Mouse (Mus musculus): ENCODE results near the gene Garem2. TPM values are rescaled to one million over a fixed set of nuclear protein-coding genes. Genes with fewer than 3 reads are reported as not detected.

Gene Garem2
- polyA plus RNA-seq, 2 experiments, result 0.03 to 0.05 TPM

GRCm38 (mm10) chr5:30161836-30162235 is 56.9 kb downstream of the Garem2 start:
- Histone ChIP-seq H3K4me1 (replicated peaks; ENCODE audit: control insufficient read depth in 2 of 2, insufficient read depth in 2 of 2, low read length in 1 of 2) (peaks cover 0 to 1% of the 10 kb centered on the region in 2 experiments; a peak in 3 of 4 replicates), H3K36me3 (replicated peaks; ENCODE audit: control insufficient read depth, insufficient read depth, low read depth) (no peaks in the 10 kb centered on the region; the same call in none of the 2 replicates), H3K4me3 (ENCODE audit: insufficient read depth in 1 of 2, low read depth in 2 of 2, low read length in 2 of 2) (no peak overlapping the region), H3K9ac (replicated peaks) (no peak overlapping the region), H3K9me3 (ENCODE audit: control insufficient read depth, low read length) (no peaks in the 10 kb centered on the region), H3K4me2 (ENCODE audit: low read depth) (no peak overlapping the region), H3K27ac (no peak overlapping the region), H3K27me3 (ENCODE audit: control insufficient read depth, insufficient read depth, low read length) (no peaks in the 10 kb centered on the region)
- TF ChIP-seq EP300 (IDR thresholded peaks at IDR 0.05; ENCODE audit: low read depth), result no peak
- no peak for TF ChIP-seq CTCF (IDR thresholded peaks at IDR 0.05; ENCODE audit: low read depth)
- ATAC-seq (ENCODE audit: insufficient read depth), result no peak
- no peak for DNase-seq (ENCODE audit: low read depth in 3 of 3, low spot score in 3 of 3)
- WGBS (ENCODE audit: insufficient replicate concordance), result 73% methylated on average over 1 of the region's 1 CpGs

- no peak overlapping the region for H3K9ac ChIP-seq (replicated peaks)
- H3K4me3 ChIP-seq (ENCODE audit: insufficient read depth in 1 of 2, low read depth in 2 of 2, low read length in 2 of 2), result no peak overlapping the region
- H3K36me3 ChIP-seq (replicated peaks; ENCODE audit: control insufficient read depth, insufficient read depth, low read depth), result no peaks in the 10 kb centered on the region; the same call in none of the 2 replicates
- WGBS (ENCODE audit: insufficient replicate concordance), result 62% methylated on average over 6 of the region's 6 CpGs
- H3K4me2 ChIP-seq (ENCODE audit: low read depth), result no peak overlapping the region
- H3K9me3 ChIP-seq (ENCODE audit: control insufficient read depth, low read length), result no peaks in the 10 kb centered on the region
- no peaks in the 10 kb centered on the region for H3K27me3 ChIP-seq (ENCODE audit: control insufficient read depth, insufficient read depth, low read length)
- H3K27ac ChIP-seq, result no peak overlapping the region
- ATAC-seq (ENCODE audit: insufficient read depth) (no peak), DNase-seq (ENCODE audit: low read depth in 3 of 3, low spot score in 3 of 3) (no peak)
- H3K4me1 ChIP-seq (replicated peaks; ENCODE audit: control insufficient read depth in 2 of 2, insufficient read depth in 2 of 2, low read length in 1 of 2), result no peaks in the 10 kb centered on the region; a peak in 2 of 4 replicates
- TF ChIP-seq EP300 (IDR thresholded peaks at IDR 0.05; ENCODE audit: low read depth), result no peak
- TF ChIP-seq CTCF (IDR thresholded peaks at IDR 0.05; ENCODE audit: low read depth), result no peak
These were observed 57.4 kb downstream of the Garem2 start for GRCm38 (mm10) chr5:30162339-30162738.

- H3K4me2 ChIP-seq (ENCODE audit: low read depth), result no peak overlapping the region
- no peak overlapping the region for H3K27ac ChIP-seq
- no peaks in the 10 kb centered on the region for H3K27me3 ChIP-seq (ENCODE audit: control insufficient read depth, insufficient read depth, low read length)
- no peaks in the 10 kb centered on the region; a peak in 1 of 4 replicates for H3K4me1 ChIP-seq (replicated peaks; ENCODE audit: control insufficient read depth in 2 of 2, insufficient read depth in 2 of 2, low read length in 1 of 2)
- H3K9me3 ChIP-seq (ENCODE audit: control insufficient read depth, low read length), result no peaks in the 10 kb centered on the region
- ATAC-seq (ENCODE audit: insufficient read depth), result no peak
- no peak overlapping the region for H3K9ac ChIP-seq (replicated peaks)
- no peak for DNase-seq (ENCODE audit: low read depth in 3 of 3, low spot score in 3 of 3)
- peaks cover 11% of the 10 kb centered on the region for H3K36me3 ChIP-seq (replicated peaks; ENCODE audit: control insufficient read depth, insufficient read depth, low read depth)
- TF ChIP-seq CTCF (IDR thresholded peaks at IDR 0.05; ENCODE audit: low read depth), result no peak
- no peak for TF ChIP-seq EP300 (IDR thresholded peaks at IDR 0.05; ENCODE audit: low read depth)
- WGBS (ENCODE audit: insufficient replicate concordance), result 70% methylated on average over 5 of the region's 5 CpGs
- no peak overlapping the region for H3K4me3 ChIP-seq (ENCODE audit: insufficient read depth in 1 of 2, low read depth in 2 of 2, low read length in 2 of 2)
These were observed 60.4 kb downstream of the Garem2 start for GRCm38 (mm10) chr5:30165234-30165946.

Other genes with a start within 250 kb of the Garem2 start
- 0.03 and 0.10 TPM in 2 replicates for gene Il6, start 92.0 kb upstream of the Garem2 start, polyA plus RNA-seq (2012; rRNA removed)
- gene Il6, start 92.0 kb upstream of the Garem2 start, polyA plus RNA-seq (2014; fragmentation: Nextera tagmentation; extraction: Ambion mirVana), result 0.25 and 0.49 TPM in 2 replicates
- gene Tyms, start 31.5 kb upstream of the Garem2 start, polyA plus RNA-seq (2012; rRNA removed), result 38.1 and 119 TPM in 2 replicates
- 252 and 265 TPM in 2 replicates for gene Tyms, start 31.5 kb upstream of the Garem2 start, polyA plus RNA-seq (2014; fragmentation: Nextera tagmentation; extraction: Ambion mirVana)
- not detected in 2 replicates for gene 3110082J24Rik, start 925 bp downstream of the Garem2 start, polyA plus RNA-seq (2012; rRNA removed)
- gene 3110082J24Rik, start 925 bp downstream of the Garem2 start, polyA plus RNA-seq (2014; fragmentation: Nextera tagmentation; extraction: Ambion mirVana), result not detected in 2 replicates
- gene Hadha, start 50.0 kb downstream of the Garem2 start, polyA plus RNA-seq (2012; rRNA removed), result 28.3 and 40.0 TPM in 2 replicates
- gene Hadha, start 50.0 kb downstream of the Garem2 start, polyA plus RNA-seq (2014; fragmentation: Nextera tagmentation; extraction: Ambion mirVana), result 73.9 and 84.9 TPM in 2 replicates
- 42.0 and 60.7 TPM in 2 replicates for gene Hadhb, start 50.1 kb downstream of the Garem2 start, polyA plus RNA-seq (2012; rRNA removed)
- gene Hadhb, start 50.1 kb downstream of the Garem2 start, polyA plus RNA-seq (2014; fragmentation: Nextera tagmentation; extraction: Ambion mirVana), result 123 and 126 TPM in 2 replicates
- gene Adgrf3, start 100.6 kb downstream of the Garem2 start, polyA plus RNA-seq (2012; rRNA removed), result 0.01 and 0.02 TPM in 2 replicates
- gene Adgrf3, start 100.6 kb downstream of the Garem2 start, polyA plus RNA-seq (2014; fragmentation: Nextera tagmentation; extraction: Ambion mirVana), result not detected in 2 replicates
- gene Selenoi, start 127.4 kb downstream of the Garem2 start, polyA plus RNA-seq (2012; rRNA removed), result 13.3 and 13.5 TPM in 2 replicates
- 12.5 and 14.8 TPM in 2 replicates for gene Selenoi, start 127.4 kb downstream of the Garem2 start, polyA plus RNA-seq (2014; fragmentation: Nextera tagmentation; extraction: Ambion mirVana)
- gene Drc1, start 176.2 kb downstream of the Garem2 start, polyA plus RNA-seq (2012; rRNA removed), result 0.67 and 0.73 TPM in 2 replicates
- 0.98 and 1.4 TPM in 2 replicates for gene Drc1, start 176.2 kb downstream of the Garem2 start, polyA plus RNA-seq (2014; fragmentation: Nextera tagmentation; extraction: Ambion mirVana)